Mouse (Mus musculus) spleen, postnatal 36 days (tissue): ENCODE measurements around the gene Nfe2l3.
"Not testable (repeated sequence)": the region's sequence is repeated elsewhere in the genome, so short reads cannot be mapped to it uniquely, and the experiment has no call there.

Experiments used
- DNase-seq, 2 experiments: peaks; one replicate each; pipeline ENCODE4 v3.0.0; 2022; ENCODE audit warnings: low spot score in 2 of 2, mixed read lengths in 1 of 2

Nfe2l3 gene

DNA sequence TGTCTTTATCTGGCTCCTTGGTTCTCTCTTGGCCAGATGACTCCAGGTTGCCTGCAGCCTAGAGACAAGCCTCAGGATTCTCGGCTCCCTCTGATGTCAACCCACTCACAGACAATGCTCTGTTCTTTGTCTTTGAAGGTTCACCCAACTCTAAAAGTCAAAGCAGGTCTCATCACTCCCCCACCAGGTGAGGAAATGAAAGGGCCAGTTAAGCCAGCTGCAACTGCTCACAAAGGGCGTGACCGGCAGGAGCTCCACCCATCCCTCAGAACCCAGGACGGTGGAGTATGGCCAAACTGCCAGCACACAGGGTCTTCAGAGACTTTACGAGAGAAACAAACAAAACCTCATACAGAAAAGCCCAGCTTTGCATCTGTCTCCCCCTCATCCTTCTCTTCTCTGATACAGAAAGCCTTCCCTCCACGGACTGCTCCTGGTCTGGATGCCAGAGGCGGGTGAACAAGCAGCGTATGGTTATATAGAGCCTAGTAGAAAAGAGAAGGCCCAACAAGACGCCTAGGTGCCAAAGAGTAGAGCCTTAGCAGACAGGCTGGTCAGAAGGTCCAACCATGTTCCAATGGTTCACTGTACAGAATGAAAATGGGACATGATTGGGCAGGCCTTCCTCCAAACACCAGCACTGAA lies 9.8 kb downstream of the Nfe2l3 start:
- no peak for DNase-seq

DNA sequence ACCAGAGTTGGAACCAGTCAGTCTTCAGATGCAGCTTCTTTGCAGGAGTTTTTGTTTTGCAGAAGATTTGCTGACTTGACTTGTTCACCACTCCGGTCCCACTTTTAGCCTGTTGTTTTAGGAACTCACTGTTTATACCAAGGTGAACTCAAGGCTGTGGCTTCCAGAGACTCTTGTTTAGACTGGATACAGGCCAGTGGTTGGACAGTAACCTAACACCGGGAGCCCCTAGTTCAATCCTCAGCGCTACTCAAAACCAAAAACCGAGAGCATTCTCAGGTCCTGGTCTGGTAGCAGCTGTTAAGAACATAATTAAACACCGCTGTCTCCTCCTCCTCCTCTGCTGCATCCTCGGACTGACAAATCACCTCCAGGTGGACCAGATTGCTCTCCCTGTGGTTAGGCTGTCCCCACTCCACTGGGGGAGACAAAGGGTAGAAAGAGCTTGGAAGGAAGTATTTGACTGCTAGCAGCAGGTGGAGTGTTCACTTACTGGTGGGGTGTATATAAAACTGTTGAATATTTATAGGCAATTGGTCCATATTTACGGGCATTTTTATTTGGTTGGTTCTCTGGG lies 20.5 kb downstream of the Nfe2l3 start:
- DNase-seq = no peak

DNA sequence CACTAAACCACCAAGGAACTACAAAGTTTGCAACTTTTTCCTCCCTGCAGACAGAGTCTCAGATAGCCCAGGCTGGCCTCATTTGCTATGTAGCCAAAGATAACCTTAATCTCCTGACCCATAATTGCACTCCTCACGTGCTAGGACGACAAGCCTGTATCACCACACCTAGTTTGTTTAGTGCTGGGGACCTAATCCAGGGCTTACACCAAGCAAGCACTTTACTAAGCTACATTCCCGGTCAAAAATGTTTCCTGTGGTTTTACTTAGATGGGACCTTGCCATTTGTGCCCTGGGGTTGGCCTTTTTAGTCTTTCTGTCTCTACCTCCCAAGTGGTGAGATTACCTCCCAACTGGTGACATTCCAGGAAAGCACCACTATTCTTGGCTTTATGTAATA lies 22.5 kb downstream of the Nfe2l3 start:
- DNase-seq = no peak

DNA sequence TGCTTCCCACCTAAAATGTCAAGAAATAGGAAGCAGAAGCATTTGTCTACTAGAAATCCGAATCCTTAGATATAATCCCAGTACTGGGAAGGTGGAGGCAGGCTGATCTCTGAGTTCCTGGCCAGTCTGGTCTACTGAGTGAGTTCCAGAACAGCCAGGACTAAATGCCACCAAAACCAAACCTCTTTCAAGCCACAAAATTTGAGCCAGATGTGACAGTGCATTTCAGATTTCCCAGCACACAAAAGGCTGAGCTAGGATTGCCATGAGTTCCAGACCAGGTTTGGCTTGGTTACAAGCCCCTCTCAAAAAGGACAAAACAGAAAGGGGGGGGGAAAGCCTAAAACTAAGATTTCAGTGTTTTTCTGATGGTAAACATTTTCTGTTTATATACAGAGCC lies 23.7 kb downstream of the Nfe2l3 start:
- DNase-seq = no peak

DNA sequence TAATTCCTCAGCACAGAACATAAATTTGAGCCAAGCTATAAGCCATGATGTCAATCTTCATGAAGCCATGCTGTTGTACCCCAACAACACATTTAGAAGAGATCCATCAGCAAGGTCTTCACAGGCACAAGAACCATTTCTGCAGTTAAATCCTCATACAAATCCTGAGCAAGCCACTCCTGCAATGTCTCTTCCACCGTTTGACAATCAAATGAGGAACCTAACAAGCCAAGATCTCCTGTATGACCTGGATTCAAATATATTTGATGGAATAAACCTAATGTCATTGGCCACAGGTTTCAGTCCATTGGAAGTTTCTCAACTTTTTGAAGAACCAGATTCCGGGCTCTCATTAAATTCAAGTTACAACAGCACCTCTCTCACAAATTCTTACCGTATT lies 24.8 kb downstream of the Nfe2l3 start:
- DNase-seq = no peak

DNA sequence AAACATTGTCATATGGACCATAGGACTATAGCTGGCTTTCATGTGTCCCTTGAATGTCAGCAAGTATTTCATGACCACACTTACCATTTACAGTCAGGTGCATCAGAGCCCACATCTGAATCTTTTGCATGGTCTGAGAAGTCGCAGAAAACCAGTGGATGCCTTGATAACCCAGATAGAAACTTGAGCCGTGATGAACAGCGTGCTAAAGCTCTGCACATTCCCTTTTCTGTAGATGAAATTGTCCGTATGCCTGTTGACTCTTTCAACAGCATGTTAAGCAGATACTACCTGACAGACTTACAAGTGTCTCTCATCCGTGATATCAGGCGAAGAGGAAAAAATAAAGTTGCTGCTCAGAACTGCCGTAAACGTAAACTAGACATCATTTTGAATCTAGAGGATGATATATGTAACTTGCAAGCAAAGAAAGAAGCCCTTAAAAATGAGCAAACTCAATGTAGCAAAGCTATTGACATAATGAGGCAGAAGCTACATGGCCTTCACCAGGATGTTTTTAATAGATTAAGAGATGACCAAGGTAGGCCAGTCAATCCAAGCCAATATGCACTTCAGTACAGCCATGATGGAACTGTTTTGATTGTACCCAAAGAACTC lies 25.4 kb downstream of the Nfe2l3 start:
- DNase-seq = no peak

DNA sequence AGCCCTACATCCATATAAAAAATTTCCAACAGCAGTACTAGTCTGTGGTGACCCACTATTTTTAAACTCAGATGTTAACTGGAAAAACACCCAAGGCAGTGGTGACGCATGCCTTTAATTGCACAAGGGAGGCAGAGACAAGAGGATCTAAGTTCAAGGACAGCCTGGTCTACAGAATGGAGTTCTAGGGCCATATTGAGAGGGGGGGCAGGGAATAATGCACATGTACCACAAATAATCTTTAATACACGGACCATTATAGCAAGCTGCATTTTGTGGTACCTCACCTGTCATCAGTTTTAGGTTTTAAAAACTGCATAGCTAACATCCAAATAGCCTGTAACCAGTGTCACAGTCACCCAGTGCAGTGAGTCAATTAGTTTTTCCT lies 26.4 kb downstream of the Nfe2l3 start:
- no peak for DNase-seq

DNA sequence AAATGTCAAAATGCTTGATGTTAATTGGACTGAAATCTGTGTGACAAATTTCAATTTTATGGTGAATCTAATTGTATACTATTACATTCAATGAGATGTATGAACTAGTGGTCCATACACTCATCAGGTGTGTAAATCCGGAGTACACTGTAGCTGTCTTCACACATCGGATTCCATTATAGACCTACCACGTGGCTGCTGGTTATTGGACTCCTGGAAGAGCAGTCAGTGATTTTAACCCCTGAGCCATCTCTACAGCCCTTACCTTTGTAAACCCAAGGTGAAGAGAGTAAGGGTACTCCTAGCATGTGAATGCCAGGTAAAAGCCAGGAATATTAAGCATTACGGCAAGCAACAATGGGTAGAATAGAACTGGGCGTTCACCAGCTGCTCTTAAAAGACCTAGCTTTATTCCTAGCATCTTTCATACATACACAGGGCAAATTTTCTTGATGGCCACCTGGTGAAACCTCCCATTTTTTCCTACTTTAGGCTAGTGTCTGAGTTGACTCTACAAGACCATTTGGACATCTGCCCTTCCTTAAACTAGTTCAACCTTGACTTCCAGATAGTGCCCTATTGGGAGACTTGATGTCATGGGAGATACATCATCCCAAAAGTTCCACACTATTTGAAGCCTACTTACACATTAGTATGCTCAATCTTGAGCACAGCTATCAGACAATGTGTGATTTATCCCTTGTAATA lies 27.0 kb downstream of the Nfe2l3 start:
- DNase-seq = no peak

DNA sequence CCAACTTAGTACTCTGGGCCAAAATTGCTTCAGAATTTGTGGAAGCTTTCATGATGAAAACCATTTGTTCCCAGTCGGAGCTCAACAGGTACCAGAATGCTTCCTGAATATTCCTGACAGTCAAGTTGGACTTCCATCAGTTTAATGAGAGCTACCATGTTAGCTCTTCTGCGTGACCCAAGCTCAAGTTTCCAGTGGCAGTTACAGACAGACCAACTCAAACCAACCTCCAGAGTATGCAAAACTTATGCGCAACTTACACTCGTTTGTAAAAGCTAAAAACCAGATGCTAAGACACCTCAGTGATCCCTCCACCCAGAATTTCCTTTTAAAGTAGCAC lies 27.5 kb downstream of the Nfe2l3 start:
- DNase-seq = no peak

DNA sequence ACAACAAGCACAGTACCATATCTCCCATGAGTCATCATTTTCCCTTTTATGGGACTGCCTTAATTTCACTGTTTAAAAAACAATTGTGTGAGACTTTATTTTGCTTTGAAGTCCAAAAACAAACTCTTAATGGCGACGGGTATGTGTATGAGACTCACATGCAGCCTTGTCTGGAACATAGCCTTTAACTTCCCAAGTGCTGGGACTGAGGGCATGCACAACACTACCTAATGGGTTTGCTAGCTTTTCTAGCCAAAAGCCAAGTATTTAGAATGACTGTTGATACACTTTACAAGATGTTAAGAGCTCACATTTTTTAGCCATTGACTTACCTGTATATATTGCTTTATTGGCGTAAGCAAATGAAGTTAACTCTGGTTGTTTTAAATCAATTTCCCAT lies 27.9 kb downstream of the Nfe2l3 start:
- DNase-seq = no peak

DNA sequence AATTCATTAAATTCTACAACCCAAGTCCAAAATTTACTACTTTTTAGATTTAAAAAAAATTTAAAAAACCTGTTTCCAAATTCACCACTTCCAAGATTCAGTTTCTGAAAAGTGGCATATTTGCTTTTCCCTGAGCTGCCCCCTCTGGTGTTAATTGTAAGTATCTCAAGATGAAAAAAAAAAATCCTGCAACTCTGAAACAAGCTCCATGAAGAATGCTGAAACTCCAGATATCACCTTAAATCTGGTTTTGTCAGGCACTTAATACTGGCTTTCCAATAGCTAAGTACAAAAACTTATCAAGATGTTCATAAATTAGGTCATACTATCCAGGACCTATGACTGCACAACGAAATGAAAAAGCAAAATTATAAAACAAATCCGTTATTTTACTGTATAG lies 35.2 kb downstream of the Nfe2l3 start:
- DNase-seq = no peak

DNA sequence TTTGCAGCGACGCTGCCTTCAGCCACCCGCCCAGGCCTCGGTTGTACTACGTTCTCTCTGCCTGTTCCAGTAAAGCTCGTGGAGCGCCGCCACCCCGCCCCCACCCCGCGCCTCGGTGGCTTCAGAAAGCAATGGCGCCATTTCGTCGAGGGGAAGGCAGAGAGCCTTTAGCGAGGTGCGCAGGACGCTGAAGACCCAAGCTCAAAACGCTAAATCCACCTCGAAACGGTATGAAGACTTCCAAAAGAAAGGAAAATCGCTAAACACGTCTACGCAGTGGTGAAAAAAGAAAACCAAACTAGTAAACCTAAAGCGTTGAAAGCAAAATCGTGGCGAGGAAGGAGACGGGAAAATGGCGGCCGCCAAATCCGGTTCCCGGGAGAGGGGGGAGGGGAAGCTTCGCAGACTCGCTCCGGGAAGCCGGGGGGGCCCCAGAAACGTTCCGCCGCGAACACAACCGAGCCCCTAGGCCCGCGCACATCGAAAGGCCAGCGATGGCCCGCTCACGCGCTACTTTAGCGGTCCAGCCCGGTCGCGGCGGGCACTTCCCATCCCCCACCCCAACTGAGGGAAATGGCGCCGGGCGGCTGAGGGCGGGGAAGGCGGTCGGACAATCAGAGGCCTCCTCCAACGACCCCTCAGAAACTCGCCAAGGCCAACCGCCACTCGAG lies 36.6 kb downstream of the Nfe2l3 start:
- DNase-seq = peak; percentile 63 to 72

DNA sequence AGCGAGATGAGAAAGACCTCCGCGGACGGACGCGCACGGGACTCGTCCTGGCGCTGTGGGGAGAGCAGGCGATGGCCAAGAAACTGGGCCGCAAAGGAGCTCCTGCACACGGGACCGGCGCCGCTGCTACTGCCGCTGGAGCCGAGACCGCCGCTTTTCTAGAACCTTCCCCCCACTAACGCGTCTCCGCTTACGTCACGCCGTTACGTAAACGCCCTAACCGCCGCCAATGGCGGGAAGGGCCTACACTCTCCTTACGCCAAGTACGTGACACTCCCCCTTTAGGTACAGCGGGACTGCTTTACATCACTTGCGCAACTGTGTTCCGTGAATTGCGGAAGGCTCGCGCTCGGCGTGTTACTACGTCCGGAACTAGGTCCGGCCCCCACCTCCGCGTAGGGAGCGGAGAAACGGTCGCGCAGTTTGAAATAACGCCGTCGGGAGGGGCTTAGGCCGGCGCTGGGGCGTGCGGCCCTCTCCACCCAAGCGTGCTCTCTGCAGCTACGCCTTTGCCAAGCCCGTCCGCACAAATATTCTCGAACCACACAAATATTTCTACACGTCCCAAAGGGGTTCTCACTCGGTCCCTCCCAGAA lies 37.3 kb downstream of the Nfe2l3 start, which contains the start of gene Hnrnpa2b1:
TSS of gene Hnrnpa2b1 (minus strand) at position 180 of the 596 bp plus-strand sequence.
- DNase-seq = peak; percentile 97 to 98

DNA sequence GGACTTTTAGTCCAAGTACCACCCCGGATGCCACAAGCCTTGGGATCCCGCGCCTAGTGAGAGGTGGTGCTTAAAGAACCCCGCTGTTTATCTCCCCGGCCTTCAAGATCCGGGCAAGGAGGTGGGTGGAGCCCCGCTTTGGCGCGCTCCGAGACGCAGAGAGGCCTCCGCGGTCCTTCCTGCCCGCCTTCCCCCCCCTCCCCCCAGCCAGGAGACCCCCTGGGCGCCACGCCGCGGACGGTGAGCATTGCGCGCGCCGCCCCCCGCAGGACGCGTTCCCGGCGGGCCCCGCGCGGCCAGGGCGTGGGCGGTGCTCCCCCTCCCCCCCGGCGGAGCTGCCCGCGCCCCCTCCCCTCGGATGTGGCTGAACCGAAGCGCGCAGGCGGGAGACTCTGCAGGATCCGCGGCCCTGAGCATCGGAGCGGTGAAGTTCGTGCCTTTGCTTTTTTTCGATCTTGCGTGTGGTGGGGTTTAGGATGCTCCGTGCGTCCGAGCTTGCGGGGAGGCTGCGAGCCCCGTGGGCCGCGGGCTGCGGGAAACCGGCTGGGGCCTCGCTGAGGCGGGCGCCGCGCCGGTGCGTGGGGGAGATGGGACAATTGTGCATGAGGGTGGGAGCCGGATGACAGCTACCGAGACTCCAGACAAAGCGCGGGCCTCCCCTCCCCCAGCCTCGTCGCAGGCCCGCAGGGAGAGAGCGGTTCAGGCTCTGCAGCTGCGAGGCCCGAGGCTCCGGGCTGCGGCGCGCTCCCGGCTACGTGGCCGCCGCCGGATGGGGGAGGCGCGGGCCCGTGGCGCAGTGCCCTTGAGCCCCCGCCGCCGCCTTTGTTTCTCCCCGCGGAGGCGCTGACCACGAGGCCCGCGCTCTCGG lies 38.1 kb downstream of the Nfe2l3 start, which contains the start of gene Cbx3:
TSS of gene Cbx3 (plus strand) at position 50 of the 868 bp plus-strand sequence.
- peak; percentile 81 to 88 for DNase-seq

DNA sequence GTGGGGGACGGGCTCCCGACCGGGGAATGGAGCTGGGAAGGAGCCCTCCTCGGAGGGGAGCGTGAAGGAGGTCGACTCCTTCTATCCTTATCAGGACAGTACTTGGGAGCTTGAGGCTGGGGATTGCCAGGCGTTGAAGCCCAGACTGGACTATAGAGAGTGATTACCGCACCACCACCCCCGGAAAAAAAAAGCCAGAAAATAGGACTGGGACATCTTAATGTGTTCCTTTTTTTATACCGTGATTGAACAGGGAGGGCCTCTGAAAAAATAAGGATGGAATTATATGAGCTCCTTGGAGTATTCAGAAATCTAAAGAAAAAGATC lies 38.7 kb downstream of the Nfe2l3 start:
- DNase-seq = no peak

DNA sequence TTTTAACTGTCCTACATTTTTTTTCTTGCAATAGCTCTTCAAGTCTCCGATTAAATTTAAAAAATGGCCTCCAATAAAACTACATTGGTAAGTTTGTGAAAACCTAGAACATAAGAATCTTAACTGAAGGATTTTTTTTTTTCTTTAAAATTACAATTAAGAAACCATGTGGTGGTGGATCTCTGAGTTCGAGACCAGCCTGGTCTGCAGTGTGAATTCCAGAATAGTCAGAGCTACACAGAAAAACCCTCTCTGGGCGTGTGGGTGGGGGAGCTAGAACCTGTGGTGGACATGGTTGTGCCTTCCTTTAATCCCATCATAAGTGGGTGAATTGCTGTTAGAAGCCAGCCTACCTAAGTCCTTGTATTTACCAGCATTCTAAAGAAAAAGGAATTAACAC lies 39.3 kb downstream of the Nfe2l3 start:
- DNase-seq = no peak

DNA sequence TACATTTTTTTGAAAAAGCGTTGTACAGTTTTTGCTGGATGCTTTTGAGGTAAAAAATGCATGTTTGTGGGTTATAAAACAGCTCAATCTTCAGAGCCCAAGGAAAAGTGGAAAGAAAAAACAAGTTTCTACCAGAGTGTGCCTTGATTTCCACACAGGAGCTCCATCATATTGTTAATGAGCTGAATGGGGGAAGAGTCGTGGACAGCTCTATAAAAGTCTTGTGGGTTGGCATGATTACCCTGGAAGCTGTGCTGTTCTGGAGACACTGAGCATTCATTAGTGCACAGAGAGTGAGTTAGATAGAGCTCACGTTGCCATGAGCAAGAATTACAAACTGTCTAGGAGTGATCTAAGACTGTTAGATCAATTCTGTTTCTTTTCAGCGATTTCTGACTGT lies 39.7 kb downstream of the Nfe2l3 start:
- no peak for DNase-seq

DNA sequence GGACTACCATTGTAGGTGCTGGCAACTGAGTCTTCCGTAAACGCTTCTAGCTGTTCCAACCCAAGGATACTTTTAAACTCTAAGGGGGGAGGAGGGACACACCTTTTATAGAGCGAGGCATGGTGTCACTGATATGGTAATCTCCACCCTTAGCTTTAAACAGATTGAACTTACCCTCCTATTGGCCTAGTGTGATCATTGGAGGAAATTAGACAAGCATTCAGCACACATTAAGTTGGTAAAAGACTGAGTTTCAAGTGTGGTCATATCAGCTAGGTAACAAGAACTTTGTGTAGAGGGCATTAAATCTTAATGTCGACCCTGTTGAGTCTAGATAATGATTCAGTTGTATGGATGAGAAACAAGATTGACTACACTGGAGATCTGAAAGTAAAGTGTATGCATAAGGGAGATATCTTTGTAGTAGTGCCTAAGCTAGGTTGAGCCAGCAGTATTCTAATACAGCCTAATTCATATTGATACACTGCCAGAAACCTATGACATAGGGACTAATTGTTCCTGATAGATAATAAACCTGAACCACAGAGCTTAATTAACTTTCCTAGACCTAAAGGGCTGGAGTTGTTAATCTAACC lies 46.8 kb downstream of the Nfe2l3 start:
- no peak for DNase-seq

DNA sequence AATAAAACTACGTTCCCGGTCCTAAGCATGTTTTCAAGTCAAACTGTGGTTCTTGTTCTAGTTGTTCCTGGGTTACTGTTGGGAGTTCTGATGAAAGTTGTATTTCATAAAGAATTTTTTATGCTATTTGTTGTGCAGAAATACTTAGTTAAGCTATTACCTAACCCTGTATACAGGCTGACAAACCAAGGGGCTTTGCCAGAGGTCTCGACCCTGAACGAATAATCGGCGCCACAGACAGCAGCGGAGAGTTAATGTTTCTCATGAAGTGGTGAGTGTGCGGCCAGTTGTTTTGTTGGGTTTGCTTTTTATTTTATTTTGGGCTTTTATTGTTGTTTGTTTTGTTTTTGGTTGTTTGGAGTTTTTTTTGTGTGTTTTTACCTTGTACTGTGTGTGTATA lies 49.1 kb downstream of the Nfe2l3 start:
- no peak for DNase-seq

DNA sequence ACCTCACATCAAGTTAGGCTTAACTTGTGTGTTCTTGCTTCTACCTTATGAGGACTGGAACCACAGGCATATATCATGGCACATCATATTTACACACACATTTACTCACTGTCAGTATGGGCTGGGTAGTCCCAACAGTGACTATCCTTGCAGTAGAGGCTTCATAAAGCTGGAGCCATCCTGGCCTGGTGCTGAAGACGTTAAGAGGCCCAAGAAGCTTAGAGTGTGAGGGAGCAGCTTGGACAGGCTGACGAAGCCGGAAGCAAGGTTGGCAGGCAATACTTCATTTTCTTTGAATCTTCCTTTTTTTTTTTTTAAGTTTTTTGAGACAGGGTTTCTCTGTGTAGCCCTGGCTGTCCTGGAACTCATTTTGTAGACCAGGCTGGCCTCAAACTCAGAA lies 51.4 kb downstream of the Nfe2l3 start:
- DNase-seq = no peak

DNA sequence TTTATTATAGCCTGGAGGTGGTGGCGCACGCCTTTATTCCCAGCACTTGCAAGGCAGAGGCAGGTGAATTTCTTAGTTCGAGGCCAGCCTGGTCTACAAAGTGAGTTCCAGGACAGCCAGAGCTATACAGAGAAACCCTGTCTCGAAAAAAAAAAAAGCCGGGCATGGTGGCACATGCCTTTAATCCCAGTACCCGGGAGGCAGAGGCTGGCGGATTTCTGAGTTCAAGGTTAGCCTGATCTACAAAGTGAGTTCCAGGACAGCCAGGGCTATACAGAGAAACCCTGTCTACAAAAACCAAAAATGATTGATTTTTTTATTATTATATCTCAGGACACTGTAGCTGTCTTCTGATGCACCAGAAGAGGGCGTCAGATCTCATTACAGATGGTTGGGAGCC lies 52.1 kb downstream of the Nfe2l3 start:
- DNase-seq = not testable (repeated sequence)
